Mouse (Mus musculus): ENCODE measurements at regions not wholly inside any gene's neighbourhood (a gene's known extent, or its start where the extent isn't known, plus 50 kb on each side); places are given as distances from the start of the nearest gene placed in this dataset.

GRCm38 (mm10) chr6:27211953-27212352, 923.0 kb downstream of the Grm8 start:
- peak; percentile 1 to 5 for DNase-seq

- DNase-seq: no peak
Observed at GRCm38 (mm10) chr6:27161643-27162042, 973.3 kb downstream of the Grm8 start.
